ENCODE assay signal across 7 mouse cellular contexts in the genomic region with DNA sequence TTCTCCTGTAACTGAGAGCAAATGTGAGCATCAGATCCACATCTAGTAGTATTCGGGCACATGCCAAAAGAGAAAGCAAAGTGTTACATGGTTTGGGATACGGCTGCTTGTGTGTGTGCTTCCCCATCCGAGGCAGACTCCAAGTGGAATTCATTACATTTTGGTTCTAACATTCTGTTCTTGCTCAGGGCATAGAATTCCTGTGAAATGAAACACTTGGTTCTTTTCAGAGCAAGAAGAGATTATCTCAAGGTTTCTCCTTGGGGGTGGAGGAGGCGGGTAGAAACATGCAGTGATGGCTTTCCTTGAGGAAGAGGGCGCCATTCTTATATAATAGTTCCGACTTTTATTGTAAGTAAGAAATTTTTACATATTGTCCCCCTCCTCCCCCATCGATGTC. TPM values are rescaled to one million over a fixed set of nuclear protein-coding genes. Genes with fewer than 3 reads are reported as not detected.
A peak's percentile ranks its signal among the peaks of the same experiment; 100 is the strongest.
DNase-seq lines count a peak whose midpoint lies in the region; ATAC-seq lines count a peak whose summit lies in the region.

No protein-coding gene starts in this region.

- H3K36me3 ChIP-seq in kidney, embryonic 16.5 days (ENCODE audit: insufficient read depth, low read length), result no peaks in the 10 kb centered on the region
- H3K36me3 ChIP-seq in embryonic facial prominence, embryonic 13.5 days, result no peaks in the 10 kb centered on the region
- H3K36me3 ChIP-seq in limb, embryonic 12.5 days, result no peaks in the 10 kb centered on the region

- H3K9ac ChIP-seq in kidney, embryonic 16.5 days (replicated peaks; ENCODE audit: low read length), result no peak overlapping the region; the same call in 1 of the 2 replicates
- peak overlapping the region; percentile 21; the same call in 1 of the 2 replicates for H3K9ac ChIP-seq in embryonic facial prominence, embryonic 13.5 days
- no peak overlapping the region for H3K9ac ChIP-seq in limb, embryonic 12.5 days (replicated peaks)

- H3K27ac ChIP-seq in kidney, embryonic 16.5 days (ENCODE audit: low read length), result peak overlapping the region; percentile 94; the same call in 1 of the 2 replicates
- H3K27ac ChIP-seq in embryonic facial prominence, embryonic 13.5 days, result peak overlapping the region; percentile 99
- H3K27ac ChIP-seq in limb, embryonic 12.5 days, result peak overlapping the region; percentile 98; the same call in 1 of the 2 replicates

- 52% methylated on average over 7 of the region's 7 CpGs for WGBS in kidney, embryonic 16.5 days
- WGBS in embryonic facial prominence, embryonic 13.5 days, result 25% methylated on average over 7 of the region's 7 CpGs
- WGBS in limb, embryonic 12.5 days, result 56% methylated on average over 7 of the region's 7 CpGs

- H3K4me1 ChIP-seq in kidney, embryonic 16.5 days (ENCODE audit: insufficient read depth, low read length), result peaks cover 45% of the 10 kb centered on the region
- peaks cover 47% of the 10 kb centered on the region for H3K4me1 ChIP-seq in embryonic facial prominence, embryonic 13.5 days
- peaks cover 32% of the 10 kb centered on the region for H3K4me1 ChIP-seq in limb, embryonic 12.5 days (replicated peaks)

- H3K9me3 ChIP-seq in kidney, embryonic 16.5 days (ENCODE audit: low read length), result no peaks in the 10 kb centered on the region
- no peaks in the 10 kb centered on the region for H3K9me3 ChIP-seq in embryonic facial prominence, embryonic 13.5 days
- no peaks in the 10 kb centered on the region for H3K9me3 ChIP-seq in limb, embryonic 12.5 days

- no peak for DNase-seq in kidney, postnatal 25 days
- peak; percentile 24 for DNase-seq in MN1 (ENCODE audit: low spot score)
- DNase-seq in retina, embryonic 14.5 days (ENCODE audit: low spot score), result no peak
- no peak for DNase-seq in spleen, postnatal 10 days (ENCODE audit: low spot score in 2 of 2)

- no peaks in the 10 kb centered on the region for H3K27me3 ChIP-seq in kidney, embryonic 16.5 days (ENCODE audit: insufficient read depth, low read length)
- H3K27me3 ChIP-seq in embryonic facial prominence, embryonic 13.5 days, result no peaks in the 10 kb centered on the region
- no peaks in the 10 kb centered on the region for H3K27me3 ChIP-seq in limb, embryonic 12.5 days

- H3K4me3 ChIP-seq in kidney, embryonic 16.5 days (ENCODE audit: low read length), result peak overlapping the region; percentile 80
- H3K4me3 ChIP-seq in embryonic facial prominence, embryonic 13.5 days, result peak overlapping the region; percentile 87
- peak overlapping the region; percentile 80 for H3K4me3 ChIP-seq in limb, embryonic 12.5 days (replicated peaks)

- H3K4me2 ChIP-seq in kidney, embryonic 16.5 days (replicated peaks; ENCODE audit: low read depth, low read length), result peak overlapping the region; percentile 76
- peak overlapping the region; percentile 69 for H3K4me2 ChIP-seq in embryonic facial prominence, embryonic 13.5 days
- peak overlapping the region; percentile 68 for H3K4me2 ChIP-seq in limb, embryonic 12.5 days

- ATAC-seq in kidney, embryonic 16.5 days (ENCODE audit: low FRiP score, low TSS enrichment), result no peak
- no peak for ATAC-seq in embryonic facial prominence, embryonic 13.5 days (ENCODE audit: insufficient number of reproducible peaks, insufficient read depth, low FRiP score, low TSS enrichment, low read depth)
- no peak for ATAC-seq in limb, embryonic 12.5 days (ENCODE audit: insufficient number of reproducible peaks, insufficient read depth, low FRiP score, low TSS enrichment, low read depth)

RNA-seq across cellular contexts. Expression of a gene that starts 30.6 kb away (rescaled TPM):
- polyA plus RNA-seq in kidney, embryonic 16.5 days (2015; fragmentation: Nextera tagmentation; extraction: Ambion mirVana), result 83.6 and 88.5 TPM in 2 replicates
- 99.5 and 101 TPM in 2 replicates for polyA plus RNA-seq in embryonic facial prominence, embryonic 13.5 days (2015; fragmentation: Nextera tagmentation; extraction: Ambion mirVana)
- 61.2 and 63.5 TPM in 2 replicates for polyA plus RNA-seq in limb, embryonic 12.5 days (2016; fragmentation: Nextera tagmentation; extraction: Ambion mirVana)
